Mouse (Mus musculus): Measurements from ENCODE around the gene Rnf2. TPM values are rescaled to one million over a fixed set of nuclear protein-coding genes. Genes with fewer than 3 reads are reported as not detected.

The Rnf2 gene
- total RNA-seq, 1 experiment from 2014 or later, result 187 TPM

DNA sequence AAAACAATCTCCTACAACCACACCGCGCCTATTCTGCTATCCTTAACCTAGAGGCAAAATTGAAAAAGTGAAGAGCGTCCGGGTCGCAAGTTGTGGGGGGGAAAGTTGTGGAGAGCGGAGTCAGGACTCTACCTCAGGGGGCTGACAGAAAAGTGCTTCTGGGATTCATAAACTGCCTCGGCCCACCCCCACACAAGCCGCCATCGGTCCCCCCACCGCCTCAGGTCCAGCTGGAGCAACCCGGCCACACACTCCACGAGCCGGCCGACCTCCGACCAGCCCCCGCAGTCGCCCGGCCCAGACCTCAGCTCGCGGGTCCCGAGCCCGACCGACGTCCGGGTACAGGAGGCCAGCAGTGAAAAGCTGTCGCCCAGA is 72.9 kb downstream of the Rnf2 start:
- peak in 1 of 2 experiments; percentile 47; a peak in 2 of 4 replicates for ATAC-seq (replicated peaks in 1 of 2; ENCODE audit: insufficient read depth in 1 of 2, low FRiP score in 2 of 2, low TSS enrichment in 1 of 2, low read depth in 1 of 2, poor library complexity in 2 of 2, severe bottlenecking in 2 of 2)

DNA sequence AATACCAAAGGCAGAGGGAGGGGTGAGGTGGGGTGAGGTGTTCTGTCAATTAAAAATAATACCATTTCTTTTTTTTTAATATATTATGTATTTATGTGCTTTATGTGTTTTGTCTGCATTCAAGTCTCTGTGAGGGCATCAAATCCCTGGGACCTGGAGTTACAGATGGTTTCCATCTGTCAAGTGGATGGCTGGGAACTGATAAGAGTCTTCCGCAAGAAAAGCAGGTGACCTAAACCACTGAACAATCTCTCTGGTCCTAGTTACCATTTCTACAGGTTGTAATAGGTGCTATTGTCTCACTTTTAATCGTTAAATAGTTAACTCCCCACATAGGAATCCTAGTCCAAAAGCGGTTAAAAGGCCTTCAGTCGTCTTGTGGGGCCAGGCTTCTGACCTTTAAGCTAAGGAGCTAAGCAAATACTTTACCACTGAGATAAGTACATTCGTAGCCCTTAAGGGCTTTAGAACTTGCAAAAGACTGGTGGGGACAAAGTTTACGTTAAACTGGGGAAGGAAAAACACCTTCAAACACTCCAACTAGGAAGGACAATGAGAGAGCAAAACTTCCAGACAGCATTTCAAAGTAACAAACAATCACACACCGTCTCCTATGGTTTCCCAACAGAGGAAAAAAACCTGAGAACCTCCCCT is 73.7 kb downstream of the Rnf2 start:
- no peak for ATAC-seq (replicated peaks in 1 of 2; ENCODE audit: insufficient read depth in 1 of 2, low FRiP score in 2 of 2, low TSS enrichment in 1 of 2, low read depth in 1 of 2, poor library complexity in 2 of 2, severe bottlenecking in 2 of 2)

DNA sequence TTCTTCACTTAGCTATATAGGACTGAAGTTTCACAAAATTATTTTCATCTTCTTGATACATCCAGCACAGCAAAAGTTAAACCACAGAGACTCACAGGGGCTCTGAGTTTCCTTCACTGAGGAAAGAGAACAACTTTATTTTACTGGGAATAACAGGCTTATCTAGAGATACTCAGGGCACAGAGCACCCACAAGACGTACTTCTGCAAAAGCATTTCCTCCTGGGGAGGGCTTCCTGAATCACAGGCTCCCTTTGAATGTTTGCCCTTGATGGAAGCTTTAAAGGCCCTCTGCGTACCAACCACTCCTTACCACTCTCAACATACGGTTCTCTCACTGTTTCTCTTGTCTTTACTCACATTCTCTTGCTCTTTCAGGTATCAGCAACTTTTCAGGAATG is 78.6 kb downstream of the Rnf2 start:
- ATAC-seq (replicated peaks in 1 of 2; ENCODE audit: insufficient read depth in 1 of 2, low FRiP score in 2 of 2, low TSS enrichment in 1 of 2, low read depth in 1 of 2, poor library complexity in 2 of 2, severe bottlenecking in 2 of 2), result peak; percentile 69 to 85

DNA sequence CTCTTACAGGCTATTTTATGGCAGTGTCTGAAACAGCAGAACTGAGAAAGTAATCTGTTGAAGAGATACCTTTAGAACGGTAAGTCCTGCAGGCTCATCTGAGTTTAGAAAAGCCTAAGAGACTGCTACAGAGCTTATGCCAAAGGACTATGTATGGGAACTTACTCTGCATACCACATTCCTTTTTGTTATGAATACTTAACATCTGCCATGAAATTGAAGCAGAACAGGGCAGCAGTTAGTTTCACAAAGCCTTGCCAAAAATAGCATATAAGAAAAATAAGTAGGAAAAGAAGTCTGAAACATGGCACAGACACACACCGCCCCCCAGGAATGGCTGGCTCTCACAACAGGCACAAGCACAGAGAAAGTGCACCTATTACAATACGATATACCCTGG is 90.9 kb downstream of the Rnf2 start:
- ATAC-seq (replicated peaks in 1 of 2; ENCODE audit: insufficient read depth in 1 of 2, low FRiP score in 2 of 2, low TSS enrichment in 1 of 2, low read depth in 1 of 2, poor library complexity in 2 of 2, severe bottlenecking in 2 of 2), result no peak

Other genes with a start within 250 kb of the Rnf2 start
- gene Ivns1abp, start 156.5 kb downstream of the Rnf2 start, total RNA-seq (2017), result 556 and 557 TPM in 2 replicates
- gene Swt1, start 72.5 kb downstream of the Rnf2 start, total RNA-seq (2017), result 32.6 and 34.1 TPM in 2 replicates
- 28.9 and 32.6 TPM in 2 replicates for gene Trmt1l, start 72.4 kb downstream of the Rnf2 start, total RNA-seq (2017)
- gene Fam129a, start 70.2 kb upstream of the Rnf2 start, total RNA-seq (2017), result 17.7 and 39.0 TPM in 2 replicates